Mouse (Mus musculus) subcutaneous adipose tissue, adult 2 months (tissue): ENCODE data around the gene Vmn2r65. TPM values are rescaled to one million over a fixed set of nuclear protein-coding genes. Genes with fewer than 3 reads are reported as not detected.

Experiments used
- polyA plus RNA-seq: library from polyadenylated mRNA; depleted of rRNA; stranded (reverse); fragments of >200 nt; gene quantifications from 2 replicates; pipeline ENCODE4 v1.2.3, GENCODE M21; 2012; ENCODE audit warnings: low replicate concordance; rRNA removed

The Vmn2r65 gene
- not detected in 2 replicates for polyA plus RNA-seq

GRCm38 (mm10) chr7:84964015-84964414, at the start of gene Vmn2r65:
Vmn2r65 (minus strand) TSS chr7:84964115.

GRCm38 (mm10) chr7:85012168-85012567, 48.3 kb upstream of the Vmn2r65 start, which contains the start of gene Vmn2r66:
Vmn2r66 (minus strand) TSS chr7:85012268.

Other genes with a start within 250 kb of the Vmn2r65 start
- gene Olfr291, start 110.6 kb downstream of the Vmn2r65 start, polyA plus RNA-seq = not detected in 2 replicates
- not detected in 2 replicates for gene Vmn2r66, start 48.2 kb upstream of the Vmn2r65 start, polyA plus RNA-seq
- not detected in 2 replicates for gene Vmn2r67, start 191.9 kb upstream of the Vmn2r65 start, polyA plus RNA-seq